In the genomic region with DNA sequence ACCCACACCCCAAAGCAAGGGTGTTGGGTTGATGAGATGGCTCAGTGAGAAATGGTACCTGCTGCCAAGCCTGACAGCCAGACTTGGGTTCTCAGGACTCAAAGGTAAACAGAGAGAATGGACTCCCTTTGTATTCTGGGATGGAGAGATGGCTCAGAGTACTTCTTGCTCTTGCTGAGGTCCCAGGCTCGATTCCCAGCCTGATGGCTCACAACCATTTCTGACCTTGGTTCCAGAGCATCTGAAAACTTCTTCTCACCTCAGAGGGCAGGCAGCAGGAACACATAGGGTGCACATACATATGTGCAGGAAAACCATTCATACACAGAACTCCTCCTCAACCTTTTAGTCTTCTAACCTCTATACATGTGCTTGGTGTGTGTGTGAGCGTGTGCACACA, we compare ENCODE assay signal across 25 mouse cellular contexts. TPM values are rescaled to one million over a fixed set of nuclear protein-coding genes. Genes with fewer than 3 reads are reported as not detected.
A peak's percentile ranks its signal among the peaks of the same experiment; 100 is the strongest.
DNase-seq lines count a peak whose midpoint lies in the region; ATAC-seq lines count a peak whose summit lies in the region.
"Had no signal": no experiment of that assay in that cellular context is flagged by ENCODE, and none has a peak within 500 bp of the region (broad histone marks: within the 10 kb centered on the region; RNA-seq: fewer than 3 reads in every experiment).

No protein-coding gene starts in this region.

- peak overlapping the region; percentile 89 for H3K27ac ChIP-seq in forebrain, embryonic 10.5 days
- no peak overlapping the region for H3K27ac ChIP-seq in forebrain, embryonic 14.5 days (ENCODE audit: low read depth, low read length)
- peak overlapping the region; percentile 89 for H3K27ac ChIP-seq in hindbrain, embryonic 10.5 days
- H3K27ac ChIP-seq in hindbrain, embryonic 13.5 days, result no peak overlapping the region
- no peak overlapping the region for H3K27ac ChIP-seq in limb, embryonic 10.5 days
- H3K27ac ChIP-seq: embryonic facial prominence, embryonic 12.5 days; heart, embryonic 13.5 days; hindbrain, postnatal 0 days; limb, embryonic 12.5 days; liver, embryonic 15.5 days; stomach, embryonic 15.5 days had no signal

- H3K9me3 ChIP-seq in forebrain, embryonic 10.5 days, result no peaks in the 10 kb centered on the region
- no peaks in the 10 kb centered on the region for H3K9me3 ChIP-seq in forebrain, embryonic 14.5 days (replicated peaks; ENCODE audit: control insufficient read depth, low read length)
- no peaks in the 10 kb centered on the region for H3K9me3 ChIP-seq in hindbrain, embryonic 10.5 days
- H3K9me3 ChIP-seq in hindbrain, embryonic 13.5 days, result no peaks in the 10 kb centered on the region
- H3K9me3 ChIP-seq in limb, embryonic 10.5 days (replicated peaks), result no peaks in the 10 kb centered on the region
- H3K9me3 ChIP-seq: embryonic facial prominence, embryonic 12.5 days; heart, embryonic 13.5 days; limb, embryonic 12.5 days; liver, embryonic 15.5 days; midbrain, embryonic 12.5 days; stomach, embryonic 15.5 days had no signal

- DNase-seq in forebrain, embryonic 10.5 days (ENCODE audit: extremely low spot score, low spot score), result no peak
- no peak for DNase-seq in forebrain, embryonic 14.5 days (ENCODE audit: low spot score)
- DNase-seq in hindbrain, embryonic 10.5 days (ENCODE audit: low spot score), result no peak
- DNase-seq in right cerebral cortex, postnatal 10 days (ENCODE audit: low spot score in 2 of 2), result peak; percentile 7 to 19
- no peak for DNase-seq in right cerebral cortex, adult 18-20 months
- DNase-seq in limb, embryonic 10.5 days (ENCODE audit: low spot score), result peak; percentile 25
- DNase-seq: adrenal gland, adult 8-10 months; gastrocnemius, postnatal 14 days; heart, postnatal 10 days; kidney, adult 9 months; layer of hippocampus, adult 9-11 months; lung, embryonic 14.5 days; right cerebral cortex, postnatal 25 days had no signal

- peaks cover 99% of the 10 kb centered on the region for H3K4me1 ChIP-seq in forebrain, embryonic 10.5 days
- peaks cover 25% of the 10 kb centered on the region for H3K4me1 ChIP-seq in forebrain, embryonic 14.5 days (ENCODE audit: control insufficient read depth, insufficient read depth, low read length)
- peaks cover 96% of the 10 kb centered on the region for H3K4me1 ChIP-seq in hindbrain, embryonic 10.5 days (replicated peaks)
- H3K4me1 ChIP-seq in hindbrain, embryonic 13.5 days (replicated peaks), result peaks cover 39% of the 10 kb centered on the region
- peaks cover 76% of the 10 kb centered on the region for H3K4me1 ChIP-seq in limb, embryonic 10.5 days

- 0 out of 2 replicates have a peak, but pooled peaks cover 9% of the 10 kb centered on the region for H3K27me3 ChIP-seq in forebrain, embryonic 10.5 days (ENCODE audit: poor library complexity, severe bottlenecking)
- no peaks in the 10 kb centered on the region; the same call in 1 of the 2 replicates for H3K27me3 ChIP-seq in forebrain, embryonic 14.5 days (replicated peaks; ENCODE audit: control insufficient read depth, insufficient read depth, low read length)
- H3K27me3 ChIP-seq in hindbrain, embryonic 10.5 days (ENCODE audit: insufficient read depth, poor library complexity, severe bottlenecking), result no peaks in the 10 kb centered on the region
- H3K27me3 ChIP-seq in hindbrain, embryonic 13.5 days, result peaks cover 16% of the 10 kb centered on the region
- H3K27me3 ChIP-seq in limb, embryonic 10.5 days (ENCODE audit: low read depth, poor library complexity, severe bottlenecking), result peaks cover 12% of the 10 kb centered on the region; the same call in 1 of the 2 replicates
- H3K27me3 ChIP-seq: CH12.LX had no signal

- WGBS in forebrain, embryonic 10.5 days, result 73% methylated on average over 2 of the region's 2 CpGs
- WGBS in forebrain, embryonic 14.5 days, result 75% methylated on average over 2 of the region's 2 CpGs
- WGBS in hindbrain, embryonic 10.5 days, result 71% methylated on average over 2 of the region's 2 CpGs
- 74% methylated on average over 2 of the region's 2 CpGs for WGBS in hindbrain, embryonic 13.5 days
- WGBS in limb, embryonic 10.5 days, result 85% methylated on average over 2 of the region's 2 CpGs

- ATAC-seq in forebrain, embryonic 14.5 days, result no peak
- ATAC-seq in hindbrain, embryonic 13.5 days (ENCODE audit: low FRiP score), result no peak
- ATAC-seq: activated CD4-positive, CD25-positive, alpha-beta regulatory T cell, adult 4 months; hindbrain, postnatal 0 days; intestine, embryonic 16.5 days had no signal

- H3K4me2 ChIP-seq in forebrain, embryonic 14.5 days (ENCODE audit: low read length), result no peak overlapping the region
- no peak overlapping the region for H3K4me2 ChIP-seq in hindbrain, embryonic 13.5 days
- H3K4me2 ChIP-seq: embryonic facial prominence, embryonic 12.5 days; heart, embryonic 13.5 days; limb, embryonic 12.5 days; liver, embryonic 15.5 days; lung, embryonic 14.5 days; stomach, embryonic 15.5 days had no signal

- no peak overlapping the region for H3K9ac ChIP-seq in forebrain, embryonic 14.5 days (ENCODE audit: low read length)
- no peak overlapping the region for H3K9ac ChIP-seq in hindbrain, embryonic 13.5 days
- H3K9ac ChIP-seq: embryonic facial prominence, embryonic 12.5 days; heart, embryonic 13.5 days; limb, embryonic 12.5 days; liver, embryonic 15.5 days; lung, embryonic 14.5 days; midbrain, embryonic 12.5 days; stomach, embryonic 15.5 days had no signal

- peaks cover 2% of the 10 kb centered on the region for H3K36me3 ChIP-seq in forebrain, embryonic 10.5 days (replicated peaks)
- no peaks in the 10 kb centered on the region for H3K36me3 ChIP-seq in forebrain, embryonic 14.5 days (ENCODE audit: control insufficient read depth, insufficient read depth, low read length)
- H3K36me3 ChIP-seq in hindbrain, embryonic 10.5 days, result 0 out of 2 replicates have a peak, but pooled peaks cover 1% of the 10 kb centered on the region
- H3K36me3 ChIP-seq in hindbrain, embryonic 13.5 days, result no peaks in the 10 kb centered on the region
- H3K36me3 ChIP-seq in limb, embryonic 10.5 days, result peaks cover 2% of the 10 kb centered on the region; the same call in 1 of the 2 replicates
- H3K36me3 ChIP-seq: embryonic facial prominence, embryonic 12.5 days; heart, embryonic 13.5 days; limb, embryonic 12.5 days; liver, embryonic 15.5 days; midbrain, embryonic 12.5 days; stomach, embryonic 15.5 days had no signal

- H3K4me3 ChIP-seq in forebrain, embryonic 10.5 days, result no peak overlapping the region
- no peak overlapping the region for H3K4me3 ChIP-seq in forebrain, embryonic 14.5 days (ENCODE audit: low read depth, low read length)
- H3K4me3 ChIP-seq in hindbrain, embryonic 10.5 days, result no peak overlapping the region
- no peak overlapping the region for H3K4me3 ChIP-seq in hindbrain, embryonic 13.5 days
- H3K4me3 ChIP-seq in limb, embryonic 10.5 days, result no peak overlapping the region
- H3K4me3 ChIP-seq: embryonic facial prominence, embryonic 12.5 days; heart, embryonic 13.5 days; limb, embryonic 12.5 days; liver, embryonic 15.5 days; midbrain, embryonic 12.5 days; stomach, embryonic 15.5 days had no signal

RNA-seq across cellular contexts. Expression of a gene that starts 45.9 kb away (rescaled TPM):
- polyA plus RNA-seq in forebrain, embryonic 10.5 days (2016; fragmentation: Nextera tagmentation; extraction: Ambion mirVana), result 0.73 and 1.2 TPM in 2 replicates
- 0.72 and 1.1 TPM in 2 replicates for polyA plus RNA-seq in forebrain, embryonic 14.5 days (2014; fragmentation: Nextera tagmentation; extraction: Ambion mirVana)
- polyA plus RNA-seq in hindbrain, embryonic 10.5 days (2016; fragmentation: Nextera tagmentation; extraction: Ambion mirVana), result 0.46 and 0.97 TPM in 2 replicates
- polyA plus RNA-seq in hindbrain, embryonic 13.5 days (2015; fragmentation: Nextera tagmentation; extraction: Ambion mirVana), result 0.38 and 0.81 TPM in 2 replicates
- polyA plus RNA-seq in limb, embryonic 10.5 days (2016; fragmentation: Nextera tagmentation; extraction: Ambion mirVana), result 0.19 TPM in 2 replicates
- polyA plus RNA-seq: activated CD4-positive, CD25-positive, alpha-beta regulatory T cell, adult 4 months; C2C12 had no signal

Comparison
In these comparisons a context has a peak if more than half of its experiments do, and no peak if none do; other contexts are left out.
1. DNase-seq: peak in right cerebral cortex, postnatal 10 days (2 of 2) and limb, embryonic 10.5 days (single experiment); none in forebrain, embryonic 10.5 days (single experiment), forebrain, embryonic 14.5 days (single experiment), hindbrain, embryonic 10.5 days (single experiment) and right cerebral cortex, adult 18-20 months (single experiment).
2. H3K27ac ChIP-seq: peak in forebrain, embryonic 10.5 days (single experiment) and hindbrain, embryonic 10.5 days (single experiment); none in forebrain, embryonic 14.5 days (single experiment), hindbrain, embryonic 13.5 days (single experiment) and limb, embryonic 10.5 days (single experiment).